In the genomic region with DNA sequence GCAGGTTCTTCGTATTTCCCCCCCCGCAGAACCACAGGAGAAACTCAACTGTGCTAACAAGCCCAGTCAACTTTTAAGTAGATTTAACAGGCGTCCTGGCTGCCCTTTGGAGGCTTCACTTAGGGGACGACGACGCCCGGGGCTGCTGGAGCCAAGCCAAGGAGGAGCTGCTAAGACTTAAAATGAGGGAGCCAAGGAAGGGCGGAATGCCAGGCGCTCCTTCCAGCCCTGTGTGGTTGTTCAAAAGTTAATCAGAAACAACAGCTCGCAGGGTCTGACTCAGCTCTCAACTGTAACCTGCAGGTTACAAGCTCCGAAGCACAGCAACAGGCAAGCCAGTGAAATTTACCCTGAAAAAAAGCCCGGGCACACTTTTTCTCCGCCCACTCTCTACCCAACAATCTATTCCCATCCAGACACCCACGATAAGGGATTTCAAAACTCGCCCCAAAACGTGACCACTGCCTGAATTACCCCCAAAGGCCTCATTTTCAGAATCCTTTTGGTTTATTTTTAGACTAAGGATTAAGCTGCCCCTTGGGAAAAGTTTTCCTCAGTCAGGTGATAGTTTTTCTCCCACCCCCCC, we compare ENCODE assay signal across 8 mouse cellular contexts. TPM values are rescaled to one million over a fixed set of nuclear protein-coding genes. Genes with fewer than 3 reads are reported as not detected.
DNase-seq lines count a peak whose midpoint lies in the region; ATAC-seq and TF ChIP-seq lines count a peak whose summit lies in the region.

No protein-coding gene starts in this region.

- peaks cover 1% of the 10 kb centered on the region; the same call in 1 of the 2 replicates for H3K27me3 ChIP-seq in ES-Bruce4 (ENCODE audit: control insufficient read depth, insufficient read depth, low read length, poor library complexity, severe bottlenecking)
- H3K27me3 ChIP-seq in forebrain, embryonic 12.5 days: no peaks in the 10 kb centered on the region
- no peaks in the 10 kb centered on the region for H3K27me3 ChIP-seq in heart, embryonic 16.5 days (ENCODE audit: control insufficient read depth, insufficient read depth, low read length)
- no peaks in the 10 kb centered on the region for H3K27me3 ChIP-seq in lung, embryonic 14.5 days (ENCODE audit: insufficient read depth, low read length)
- H3K27me3 ChIP-seq in thymus, adult 2 months (ENCODE audit: control insufficient read depth, insufficient read depth, low read length): no peaks in the 10 kb centered on the region

- TF ChIP-seq CTCF in ES-Bruce4 (IDR thresholded peaks at IDR 0.05; ENCODE audit: low read depth, low read length): no peak
- TF ChIP-seq CTCF in lung, embryonic 14.5 days (IDR thresholded peaks at IDR 0.05; ENCODE audit: low read depth): no peak
- TF ChIP-seq CTCF in thymus, adult 2 months (IDR thresholded peaks at IDR 0.05; ENCODE audit: borderline replicate concordance, control insufficient read depth, extremely low read depth, insufficient read depth, low read length, poor library complexity): no peak

- peak overlapping the region; percentile 87 for H3K4me3 ChIP-seq in ES-Bruce4 (ENCODE audit: low read depth, low read length)
- H3K4me3 ChIP-seq in forebrain, embryonic 12.5 days (replicated peaks): peak overlapping the region; percentile 84
- peak overlapping the region; percentile 97 for H3K4me3 ChIP-seq in heart, embryonic 16.5 days (ENCODE audit: low read length)
- peak overlapping the region; percentile 83 for H3K4me3 ChIP-seq in lung, embryonic 14.5 days (ENCODE audit: low read depth, low read length)
- H3K4me3 ChIP-seq in thymus, adult 2 months (ENCODE audit: control insufficient read depth, insufficient read depth, low read length): peak overlapping the region; percentile 50

- H3K4me1 ChIP-seq in ES-Bruce4 (ENCODE audit: control insufficient read depth, insufficient read depth, low read length): no peaks in the 10 kb centered on the region
- peaks cover 29% of the 10 kb centered on the region for H3K4me1 ChIP-seq in forebrain, embryonic 12.5 days
- peaks cover 27% of the 10 kb centered on the region for H3K4me1 ChIP-seq in heart, embryonic 16.5 days (ENCODE audit: control insufficient read depth, insufficient read depth, low read length)
- H3K4me1 ChIP-seq in lung, embryonic 14.5 days (ENCODE audit: insufficient read depth): peaks cover 9% of the 10 kb centered on the region; the same call in 1 of the 2 replicates
- peaks cover 10% of the 10 kb centered on the region for H3K4me1 ChIP-seq in thymus, adult 2 months (replicated peaks; ENCODE audit: control insufficient read depth, insufficient read depth, low read length)

- peak overlapping the region; percentile 68 for H3K4me2 ChIP-seq in forebrain, embryonic 12.5 days
- H3K4me2 ChIP-seq in heart, embryonic 16.5 days (ENCODE audit: low read depth, low read length): peak overlapping the region; percentile 95
- peak overlapping the region; percentile 80 for H3K4me2 ChIP-seq in lung, embryonic 14.5 days

- DNase-seq in c-Kit-positive CD71-positive TER-119-negative erythroid progenitor cells, embryonic 14.5 days (ENCODE audit: low read depth): peak; percentile 75
- peak; percentile 96 for DNase-seq in kidney, postnatal 25 days
- peak; percentile 90 for DNase-seq in lung, embryonic 14.5 days
- DNase-seq in ovary, adult 18-20 months (ENCODE audit: low spot score): peak; percentile 58
- peak; percentile 33 for DNase-seq in thymus, adult 2 months

- H3K27ac ChIP-seq in ES-Bruce4 (ENCODE audit: insufficient read depth, low read length): peak overlapping the region; percentile 87
- peak overlapping the region; percentile 95 for H3K27ac ChIP-seq in forebrain, embryonic 12.5 days
- H3K27ac ChIP-seq in heart, embryonic 16.5 days (ENCODE audit: low read length): peak overlapping the region; percentile 99
- H3K27ac ChIP-seq in lung, embryonic 14.5 days (ENCODE audit: low read depth): peak overlapping the region; percentile 98
- H3K27ac ChIP-seq in thymus, adult 2 months (ENCODE audit: control insufficient read depth, insufficient read depth, low read length): peak overlapping the region; percentile 91

- no peaks in the 10 kb centered on the region for H3K9me3 ChIP-seq in ES-Bruce4 (replicated peaks; ENCODE audit: control insufficient read depth, insufficient read depth, low read length, poor library complexity, severe bottlenecking)
- H3K9me3 ChIP-seq in forebrain, embryonic 12.5 days: no peaks in the 10 kb centered on the region
- no peaks in the 10 kb centered on the region for H3K9me3 ChIP-seq in heart, embryonic 16.5 days (replicated peaks; ENCODE audit: control insufficient read depth, low read length)
- H3K9me3 ChIP-seq in lung, embryonic 14.5 days (ENCODE audit: low read depth, low read length): no peaks in the 10 kb centered on the region

- peak overlapping the region; percentile 69 for H3K9ac ChIP-seq in ES-Bruce4 (ENCODE audit: low read depth, poor library complexity, severe bottlenecking)
- H3K9ac ChIP-seq in forebrain, embryonic 12.5 days: peak overlapping the region; percentile 80
- H3K9ac ChIP-seq in heart, embryonic 16.5 days (ENCODE audit: low read length): peak overlapping the region; percentile 93
- peak overlapping the region; percentile 84 for H3K9ac ChIP-seq in lung, embryonic 14.5 days

- ATAC-seq in forebrain, embryonic 12.5 days (ENCODE audit: low FRiP score): 0 out of 2 replicates have a peak, but pooled peaks have one; percentile 27
- ATAC-seq in heart, embryonic 16.5 days (replicated peaks; ENCODE audit: extremely low read depth, insufficient read depth, low FRiP score): no peak
- ATAC-seq in lung, embryonic 14.5 days (ENCODE audit: insufficient read depth): peak; percentile 7; the same call in 1 of the 2 replicates

- TF ChIP-seq EP300 in ES-Bruce4 (IDR thresholded peaks at IDR 0.05; ENCODE audit: insufficient read depth, low read depth, low read length): no peak

- no peak for TF ChIP-seq POLR2A in ES-Bruce4 (IDR thresholded peaks at IDR 0.05; ENCODE audit: insufficient read depth, low read length)
- no peak for TF ChIP-seq POLR2A in thymus, adult 2 months (IDR thresholded peaks at IDR 0.05; ENCODE audit: control insufficient read depth, extremely low read depth, insufficient read depth, low read length, poor library complexity)

- H3K36me3 ChIP-seq in ES-Bruce4 (ENCODE audit: control insufficient read depth, insufficient read depth, low read length, poor library complexity, severe bottlenecking): peaks cover 4% of the 10 kb centered on the region; the same call in 1 of the 2 replicates
- H3K36me3 ChIP-seq in forebrain, embryonic 12.5 days (replicated peaks): no peaks in the 10 kb centered on the region
- no peaks in the 10 kb centered on the region for H3K36me3 ChIP-seq in heart, embryonic 16.5 days (ENCODE audit: control insufficient read depth, insufficient read depth)
- H3K36me3 ChIP-seq in lung, embryonic 14.5 days (ENCODE audit: insufficient read depth): no peaks in the 10 kb centered on the region
- no peaks in the 10 kb centered on the region for H3K36me3 ChIP-seq in thymus, adult 2 months (ENCODE audit: control insufficient read depth, insufficient read depth, low read length)

- WGBS in forebrain, embryonic 12.5 days: under 1% methylated on average over 16 of the region's 16 CpGs
- under 1% methylated on average over 16 of the region's 16 CpGs for WGBS in heart, embryonic 16.5 days
- WGBS in lung, embryonic 14.5 days: under 1% methylated on average over 16 of the region's 16 CpGs
- WGBS in thymus, adult 2 months: under 1% methylated on average over 16 of the region's 16 CpGs

RNA-seq across cellular contexts. Expression of a gene that starts 1.5 kb away (rescaled TPM):
- polyA plus RNA-seq in ES-Bruce4 (2011; ENCODE audit: insufficient read depth, insufficient read length, low read depth, missing spikeins): 60.9 and 67.3 TPM in 2 replicates
- 80.3 and 84.8 TPM in 2 replicates for polyA plus RNA-seq in forebrain, embryonic 12.5 days (2016; fragmentation: Nextera tagmentation; extraction: Ambion mirVana)
- polyA plus RNA-seq in heart, embryonic 16.5 days (2015; fragmentation: Nextera tagmentation; extraction: Ambion mirVana): 128 and 144 TPM in 2 replicates
- polyA plus RNA-seq in lung, embryonic 14.5 days (2014; fragmentation: Nextera tagmentation; extraction: Ambion mirVana): 85.1 and 93.4 TPM in 2 replicates
- 49.5 and 51.9 TPM in 2 replicates for polyA plus RNA-seq in thymus, adult 2 months (2012; rRNA removed)

RNA-seq across cellular contexts. Expression of a gene that starts 39.8 kb away (rescaled TPM):
- polyA plus RNA-seq in ES-Bruce4 (2011; ENCODE audit: insufficient read depth, insufficient read length, low read depth, missing spikeins): 166 and 182 TPM in 2 replicates
- 64.3 and 68.3 TPM in 2 replicates for polyA plus RNA-seq in forebrain, embryonic 12.5 days (2016; fragmentation: Nextera tagmentation; extraction: Ambion mirVana)
- 49.2 and 55.6 TPM in 2 replicates for polyA plus RNA-seq in heart, embryonic 16.5 days (2015; fragmentation: Nextera tagmentation; extraction: Ambion mirVana)
- 62.9 and 63.7 TPM in 2 replicates for polyA plus RNA-seq in lung, embryonic 14.5 days (2014; fragmentation: Nextera tagmentation; extraction: Ambion mirVana)
- polyA plus RNA-seq in thymus, adult 2 months (2012; rRNA removed): 18.4 and 20.2 TPM in 2 replicates

RNA-seq across cellular contexts. Expression of a gene that starts 40.0 kb away (rescaled TPM):
- 194 and 199 TPM in 2 replicates for polyA plus RNA-seq in ES-Bruce4 (2011; ENCODE audit: insufficient read depth, insufficient read length, low read depth, missing spikeins)
- polyA plus RNA-seq in forebrain, embryonic 12.5 days (2016; fragmentation: Nextera tagmentation; extraction: Ambion mirVana): 151 and 171 TPM in 2 replicates
- 88.2 and 90.3 TPM in 2 replicates for polyA plus RNA-seq in heart, embryonic 16.5 days (2015; fragmentation: Nextera tagmentation; extraction: Ambion mirVana)
- 167 and 172 TPM in 2 replicates for polyA plus RNA-seq in lung, embryonic 14.5 days (2014; fragmentation: Nextera tagmentation; extraction: Ambion mirVana)
- 20.0 and 21.5 TPM in 2 replicates for polyA plus RNA-seq in thymus, adult 2 months (2012; rRNA removed)

Comparison
In these comparisons a context has a peak if more than half of its experiments do, and no peak if none do; other contexts are left out.
1. DNase-seq: peak in every context shown above with its lines; median percentile 96 in kidney, postnatal 25 days; 90 in lung, embryonic 14.5 days; 75 in c-Kit-positive CD71-positive TER-119-negative erythroid progenitor cells, embryonic 14.5 days; 58 in ovary, adult 18-20 months; 33 in thymus, adult 2 months.